Mouse (Mus musculus) hindbrain, embryonic 15.5 days (tissue): ENCODE data around the gene Erc2. TPM values are rescaled to one million over a fixed set of nuclear protein-coding genes. Genes with fewer than 3 reads are reported as not detected.

ENCODE experiments used
- ATAC-seq: fragments of 200-750 bp; cut with Nextera tagmentation; 2 replicates; pipeline ENCODE4 v1.8.0; 2017; ENCODE audit warnings: low read depth, moderate number of reproducible peaks, moderate TSS enrichment; ENCODE audit not compliant: low FRiP score
- H3K27ac ChIP-seq: fragments of 300-500 bp; sonication (generic); replicated peaks from 2 replicates; pipeline ENCODE4 v1.5.1; 2015; ENCODE audit warnings: mild to moderate bottlenecking, inconsistent platforms
- H3K27me3 ChIP-seq: fragments of 300-500 bp; sonication (generic); 2 replicates; pipeline ENCODE4 v1.6.1; 2015; ENCODE audit warnings: control low read depth, inconsistent platforms
- H3K36me3 ChIP-seq: fragments of 300-500 bp; sonication (generic); 2 replicates; pipeline ENCODE4 v1.6.1; 2015; ENCODE audit warnings: control low read depth, inconsistent platforms
- H3K4me1 ChIP-seq: fragments of 300-500 bp; sonication (generic); replicated peaks from 2 replicates; pipeline ENCODE4 v1.6.1; 2015; ENCODE audit warnings: control low read depth, inconsistent platforms
- H3K4me2 ChIP-seq: fragments of 300-500 bp; sonication (generic); 2 replicates; pipeline ENCODE4 v1.6.1; 2015; ENCODE audit warnings: moderate library complexity, mild to moderate bottlenecking, inconsistent platforms
- H3K4me3 ChIP-seq: fragments of 300-500 bp; sonication (generic); 2 replicates; pipeline ENCODE4 v1.5.1; 2015; ENCODE audit warnings: mild to moderate bottlenecking, inconsistent platforms
- H3K9ac ChIP-seq: fragments of 300-500 bp; sonication (generic); 2 replicates; pipeline ENCODE4 v1.6.1; 2015; ENCODE audit warnings: inconsistent platforms
- H3K9me3 ChIP-seq: fragments of 300-500 bp; sonication (generic); 2 replicates; pipeline ENCODE4 v1.6.1; 2016; ENCODE audit warnings: control low read depth, inconsistent platforms
- WGBS: fragments of 180-500 bp; shearing (Covaris S2); methylation state at CpG from one replicate; pipeline ENCODE4 v1.1.7; 2015; 5-methylcytosine and 5-hydroxymethylcytosine counted together
- polyA plus RNA-seq: library from polyadenylated mRNA; unstranded; fragments of >200 nt; fragmentation: Nextera tagmentation; extraction: Ambion mirVana; gene quantifications from 2 replicates; pipeline ENCODE4 v1.2.1, GENCODE M21; 2015

Gene Erc2
- polyA plus RNA-seq, 1 experiment from 2014 or later, result 76.4 TPM

DNA sequence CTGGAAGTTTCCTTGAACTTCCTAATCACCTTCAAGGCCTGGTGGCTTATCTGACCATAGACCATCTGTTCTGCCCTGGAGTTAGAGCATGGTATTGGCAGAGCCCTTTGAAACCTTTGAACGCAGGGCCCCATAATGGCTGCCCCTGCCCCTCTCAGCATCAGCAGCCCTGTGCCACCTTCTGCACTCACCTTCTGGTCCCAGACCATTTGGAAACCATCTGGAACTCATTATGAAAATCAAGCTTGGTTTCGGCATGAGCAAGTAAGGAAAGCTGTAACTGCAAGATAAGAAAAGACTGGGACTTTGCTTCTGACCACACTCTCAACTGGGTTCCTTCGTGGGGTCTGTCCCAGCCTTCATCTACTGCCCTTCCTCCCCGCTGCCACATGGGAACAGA lies 796.3 kb downstream of the Erc2 start:
- H3K4me3 ChIP-seq, result no peak overlapping the region
- 0 out of 2 replicates have a peak, but pooled peaks cover 2% of the 10 kb centered on the region for H3K27me3 ChIP-seq
- H3K4me2 ChIP-seq, result no peak overlapping the region
- no peaks in the 10 kb centered on the region for H3K36me3 ChIP-seq
- no peak for ATAC-seq
- H3K27ac ChIP-seq, result no peak overlapping the region
- WGBS, result 69% methylated on average over 4 of the region's 4 CpGs
- H3K9ac ChIP-seq, result no peak overlapping the region
- H3K4me1 ChIP-seq, result peaks cover 11% of the 10 kb centered on the region; the same call in 1 of the 2 replicates
- H3K9me3 ChIP-seq, result no peaks in the 10 kb centered on the region

DNA sequence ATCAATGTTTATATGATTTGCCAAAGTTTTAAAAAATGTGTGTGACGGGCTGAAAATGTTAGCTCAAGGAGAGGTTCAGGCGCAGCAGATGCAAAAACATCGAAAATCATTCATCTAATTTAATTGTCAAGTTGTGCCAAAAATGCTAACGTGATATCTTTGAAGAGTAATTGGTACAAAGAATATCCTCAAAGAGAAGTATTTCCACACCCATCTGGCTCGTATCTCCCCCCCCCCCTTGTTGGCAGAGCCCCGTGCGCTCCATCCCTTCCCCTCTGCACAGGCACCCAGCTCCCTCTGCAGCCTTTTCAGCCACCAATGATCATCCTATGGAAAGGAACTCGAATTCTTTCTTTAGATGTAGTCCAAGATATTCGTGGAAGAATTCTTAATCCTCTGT lies 797.0 kb downstream of the Erc2 start:
- Histone ChIP-seq H3K4me2 (no peak overlapping the region), H3K27me3 (0 out of 2 replicates have a peak, but pooled peaks cover 2% of the 10 kb centered on the region), H3K9ac (no peak overlapping the region), H3K36me3 (no peaks in the 10 kb centered on the region), H3K9me3 (no peaks in the 10 kb centered on the region), H3K27ac (no peak overlapping the region), H3K4me1 (peaks cover 11% of the 10 kb centered on the region; the same call in 1 of the 2 replicates), H3K4me3 (no peak overlapping the region)
- 75% methylated on average over 9 of the region's 9 CpGs for WGBS
- ATAC-seq, result no peak

DNA sequence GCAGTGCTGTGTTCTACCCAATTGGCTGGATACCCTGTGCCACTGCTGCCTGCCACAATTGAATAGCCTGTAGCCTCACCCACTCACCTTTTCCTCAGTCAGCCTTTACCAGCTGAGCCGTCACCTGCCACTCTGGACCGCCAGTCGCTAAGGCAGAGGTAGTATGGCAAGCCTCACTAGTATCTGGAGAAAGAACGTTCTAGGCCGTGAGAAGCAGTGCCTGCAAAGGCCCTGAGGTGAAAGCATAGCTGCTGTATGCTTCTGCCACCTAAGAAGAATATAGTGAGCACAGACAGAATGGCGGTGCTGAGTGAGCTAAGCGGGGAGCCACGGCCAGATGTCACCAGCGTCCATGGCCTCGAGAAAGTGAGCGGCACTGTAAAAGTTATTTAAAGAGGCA lies 798.4 kb downstream of the Erc2 start:
- no peaks in the 10 kb centered on the region for H3K9me3 ChIP-seq
- H3K27ac ChIP-seq, result no peak overlapping the region
- no peak overlapping the region for H3K9ac ChIP-seq
- no peak overlapping the region for H3K4me3 ChIP-seq
- H3K4me1 ChIP-seq, result peaks cover 11% of the 10 kb centered on the region; the same call in 1 of the 2 replicates
- 81% methylated on average over 11 of the region's 11 CpGs for WGBS
- H3K4me2 ChIP-seq, result no peak overlapping the region
- ATAC-seq, result no peak
- no peaks in the 10 kb centered on the region for H3K36me3 ChIP-seq
- 0 out of 2 replicates have a peak, but pooled peaks cover 2% of the 10 kb centered on the region for H3K27me3 ChIP-seq

DNA sequence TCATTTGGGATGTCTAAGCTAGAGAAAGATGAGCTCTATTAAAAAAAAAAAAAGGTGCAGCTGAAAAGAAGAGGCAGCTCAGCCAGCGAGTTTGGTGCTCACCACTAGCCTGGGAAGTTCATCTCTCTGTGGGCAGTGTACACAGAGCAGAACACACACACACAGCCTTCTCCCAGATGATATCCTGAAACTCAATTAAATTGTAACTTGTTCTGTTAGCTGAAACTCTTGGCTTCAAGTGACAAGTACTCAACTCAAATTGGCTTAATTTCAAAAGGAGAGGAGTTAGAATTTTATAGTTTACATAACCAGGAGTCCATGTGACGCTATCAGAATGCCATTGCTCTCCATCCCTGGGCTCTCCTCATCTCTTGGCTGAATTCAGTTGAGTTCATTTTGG lies 804.4 kb downstream of the Erc2 start:
- 76% methylated on average over 2 of the region's 2 CpGs for WGBS
- H3K27me3 ChIP-seq, result 0 out of 2 replicates have a peak, but pooled peaks cover 2% of the 10 kb centered on the region
- no peak for ATAC-seq

DNA sequence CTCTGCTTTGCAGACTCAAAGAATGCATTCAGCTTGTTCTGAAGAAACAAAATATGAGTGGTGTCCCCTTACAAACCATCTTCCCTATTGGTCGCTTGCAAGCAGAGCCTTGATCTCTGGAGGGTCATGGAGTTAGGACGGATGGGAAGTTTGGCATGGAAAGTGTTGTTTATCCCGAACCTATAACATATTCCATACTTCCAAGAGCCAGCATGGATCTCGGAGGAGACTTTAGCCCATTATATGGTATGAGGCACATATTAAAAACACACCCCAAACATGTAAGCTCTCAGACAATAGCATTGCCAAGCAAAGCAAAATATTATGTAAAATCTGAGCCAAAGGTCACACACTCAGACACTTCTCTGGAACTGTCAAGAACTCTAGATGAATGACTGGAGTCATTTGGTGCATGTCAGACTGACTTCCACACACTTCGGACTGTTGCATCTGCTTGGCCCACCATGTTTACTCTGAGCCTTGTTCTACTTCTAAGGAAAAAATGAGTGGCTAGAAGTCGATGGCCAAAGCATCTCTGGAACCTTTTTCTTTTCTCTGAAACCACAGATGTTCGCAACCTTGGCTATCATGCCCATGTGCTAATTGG lies 809.6 kb downstream of the Erc2 start:
- Histone ChIP-seq H3K27me3 (no peaks in the 10 kb centered on the region), H3K4me1 (no peaks in the 10 kb centered on the region), H3K4me3 (no peak overlapping the region), H3K9ac (no peak overlapping the region), H3K27ac (no peak overlapping the region), H3K9me3 (no peaks in the 10 kb centered on the region), H3K4me2 (no peak overlapping the region), H3K36me3 (no peaks in the 10 kb centered on the region)
- no peak for ATAC-seq
- WGBS, result 90% methylated on average over 7 of the region's 7 CpGs

More for the DNA sequence above, 804.4 kb downstream of the Erc2 start:
- Histone ChIP-seq H3K4me2 (no peak overlapping the region), H3K9me3 (no peaks in the 10 kb centered on the region), H3K27ac (no peak overlapping the region), H3K4me3 (no peak overlapping the region), H3K4me1 (no peaks in the 10 kb centered on the region), H3K36me3 (no peaks in the 10 kb centered on the region), H3K9ac (no peak overlapping the region)

DNA sequence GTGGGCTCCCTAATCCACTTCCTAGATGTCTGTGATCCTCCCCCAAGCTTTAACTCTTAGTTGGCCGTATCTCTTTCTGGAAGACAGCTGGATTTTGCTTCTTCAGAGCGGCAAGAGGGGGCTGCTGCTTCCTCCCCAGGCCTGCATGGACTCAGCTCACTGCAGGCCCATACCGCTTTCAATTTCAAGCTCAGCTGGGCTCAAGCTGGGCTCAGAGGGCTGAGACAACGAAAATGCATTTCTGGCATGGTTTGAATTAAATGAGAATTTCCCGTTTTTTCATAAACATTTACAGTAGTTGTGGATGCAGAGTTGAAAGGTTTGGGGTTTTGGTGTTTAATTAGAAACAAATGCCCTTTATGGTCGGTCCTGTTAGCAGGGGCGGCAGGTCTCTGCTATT lies 812.8 kb downstream of the Erc2 start:
- no peak overlapping the region for H3K27ac ChIP-seq

DNA sequence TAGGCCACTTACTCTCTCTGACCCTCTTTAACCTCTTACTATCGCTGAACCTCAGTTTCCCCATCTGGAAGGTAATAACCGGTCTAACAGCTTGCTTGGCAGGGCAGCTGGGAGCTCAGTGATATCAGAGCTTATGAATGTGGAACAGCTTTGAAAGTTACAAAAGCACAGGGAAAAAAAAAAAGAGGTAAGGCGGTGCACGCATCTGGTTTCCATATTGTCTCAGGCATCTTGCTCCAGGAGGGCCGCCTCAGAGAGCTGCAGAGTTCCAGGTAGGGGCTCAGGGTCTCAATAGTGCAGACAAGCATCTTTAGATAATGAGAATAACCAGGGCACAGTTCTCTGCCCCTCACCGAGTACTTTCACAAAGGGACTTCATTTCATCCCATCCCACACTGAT lies 816.9 kb downstream of the Erc2 start:
- no peak overlapping the region for H3K4me2 ChIP-seq
- no peak overlapping the region for H3K9ac ChIP-seq
- no peak overlapping the region for H3K4me3 ChIP-seq
- H3K36me3 ChIP-seq, result no peaks in the 10 kb centered on the region
- 85% methylated on average over 6 of the region's 6 CpGs for WGBS
- no peaks in the 10 kb centered on the region for H3K9me3 ChIP-seq
- H3K27me3 ChIP-seq, result no peaks in the 10 kb centered on the region
- H3K4me1 ChIP-seq, result peaks cover 10% of the 10 kb centered on the region; the same call in 1 of the 2 replicates
- H3K27ac ChIP-seq, result no peak overlapping the region
- ATAC-seq, result no peak

More for the DNA sequence above, 812.8 kb downstream of the Erc2 start:
- ATAC-seq, result no peak
- 64% methylated on average over 7 of the region's 7 CpGs for WGBS
- no peaks in the 10 kb centered on the region for H3K36me3 ChIP-seq
- H3K9ac ChIP-seq, result no peak overlapping the region
- no peak overlapping the region for H3K4me3 ChIP-seq
- no peak overlapping the region for H3K4me2 ChIP-seq
- H3K4me1 ChIP-seq, result no peaks in the 10 kb centered on the region
- no peaks in the 10 kb centered on the region for H3K9me3 ChIP-seq
- no peaks in the 10 kb centered on the region for H3K27me3 ChIP-seq

DNA sequence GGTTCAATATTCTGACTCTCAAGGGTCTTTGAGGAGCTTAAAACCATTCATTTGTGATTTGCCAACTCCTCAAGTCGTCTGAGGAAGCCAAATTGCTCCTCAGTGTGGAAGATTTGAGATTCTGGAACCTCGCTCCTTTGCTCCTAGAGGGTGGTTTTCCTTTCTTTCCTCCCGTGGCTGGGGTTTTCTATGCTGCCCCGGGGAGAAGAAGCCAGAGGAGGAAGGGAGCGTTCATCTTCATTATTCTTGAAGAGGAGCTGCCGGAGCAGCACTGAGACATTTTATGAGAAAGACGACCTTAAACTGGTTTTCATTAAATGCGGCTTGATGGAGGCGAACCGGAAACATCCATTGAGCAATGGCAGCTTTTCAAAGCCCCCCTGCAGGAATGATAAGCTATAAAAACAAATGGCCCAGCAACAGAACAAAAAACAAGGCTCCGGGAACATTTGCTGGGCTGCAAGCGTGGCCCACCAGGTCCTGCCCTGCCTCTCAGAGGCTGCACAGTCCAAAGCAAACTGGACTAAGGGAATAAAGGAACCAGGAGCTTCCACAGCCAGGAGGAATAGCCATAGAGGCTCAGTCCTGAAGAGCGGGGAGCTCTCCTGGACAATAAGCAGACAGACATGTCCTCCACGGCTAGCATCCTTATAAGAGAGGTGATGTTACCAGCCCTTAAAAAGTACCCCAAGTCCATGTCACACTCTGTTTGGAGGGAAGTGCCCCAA lies 819.2 kb downstream of the Erc2 start:
- Histone ChIP-seq H3K4me2 (no peak overlapping the region), H3K9me3 (no peaks in the 10 kb centered on the region), H3K27ac (peak overlapping the region; percentile 49), H3K9ac (no peak overlapping the region), H3K4me1 (peaks cover 10% of the 10 kb centered on the region; the same call in 1 of the 2 replicates), H3K36me3 (no peaks in the 10 kb centered on the region), H3K4me3 (no peak overlapping the region), H3K27me3 (no peaks in the 10 kb centered on the region)
- 21% methylated on average over 14 of the region's 14 CpGs for WGBS
- ATAC-seq, result no peak

DNA sequence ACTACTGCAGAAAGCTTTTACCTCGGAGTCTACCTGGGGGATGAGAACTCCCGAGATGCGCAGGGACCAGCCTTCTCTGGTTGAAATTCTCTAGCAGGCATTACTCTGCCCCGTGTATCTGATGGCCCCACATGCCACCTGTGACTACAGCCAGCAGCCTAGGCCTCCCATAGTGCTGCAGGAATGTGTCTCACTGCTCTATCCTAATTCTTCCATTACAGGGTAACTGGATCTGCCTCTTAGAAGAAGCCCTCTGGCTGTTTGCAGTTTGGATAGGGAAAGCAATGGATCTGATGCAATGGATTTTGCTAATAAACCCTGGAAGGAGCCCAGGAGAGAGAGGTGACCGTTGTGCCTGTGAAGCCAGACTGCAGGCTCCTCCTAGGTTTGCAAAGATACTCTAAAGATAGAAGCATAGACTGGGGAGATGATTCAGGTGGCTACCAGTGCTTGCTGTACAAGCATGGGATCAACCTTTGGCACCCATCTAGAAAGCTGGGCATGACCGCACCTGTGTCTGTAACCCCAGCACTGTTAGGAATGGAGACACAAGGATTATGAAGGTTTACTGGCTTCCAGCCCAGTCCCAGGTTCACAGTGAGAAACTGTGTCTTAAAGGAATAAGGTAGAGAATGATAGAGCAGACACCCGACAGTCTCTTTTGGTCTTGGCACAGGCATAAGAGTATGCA lies 821.2 kb downstream of the Erc2 start:
- Histone ChIP-seq H3K36me3 (no peaks in the 10 kb centered on the region), H3K27ac (no peak overlapping the region), H3K4me1 (peaks cover 10% of the 10 kb centered on the region; the same call in 1 of the 2 replicates), H3K9me3 (no peaks in the 10 kb centered on the region), H3K9ac (no peak overlapping the region), H3K4me2 (no peak overlapping the region), H3K4me3 (no peak overlapping the region), H3K27me3 (peaks cover 4% of the 10 kb centered on the region; the same call in 1 of the 2 replicates)
- no peak for ATAC-seq
- WGBS, result 89% methylated on average over 7 of the region's 7 CpGs

DNA sequence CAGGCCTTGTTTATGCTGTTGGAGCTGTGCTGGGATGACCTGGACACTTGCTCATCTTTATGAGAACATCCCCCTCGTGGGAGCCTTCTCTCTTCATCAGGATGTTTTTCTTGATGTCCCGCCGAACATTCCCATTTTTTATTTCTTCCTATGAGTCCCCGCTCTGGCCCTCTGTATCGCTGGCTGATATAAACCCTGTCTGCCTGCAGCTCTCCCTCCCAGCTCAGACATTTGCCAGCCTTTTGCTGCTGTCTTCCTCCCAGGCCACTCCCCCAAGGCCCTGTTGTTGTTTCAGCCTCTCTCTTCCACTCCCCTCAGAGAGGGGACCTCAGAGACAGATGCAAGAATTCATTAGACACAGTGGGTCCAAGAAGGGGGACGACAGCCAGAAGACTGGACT lies 823.5 kb downstream of the Erc2 start:
- WGBS, result 71% methylated on average over 6 of the region's 6 CpGs
- Histone ChIP-seq H3K9ac (no peak overlapping the region), H3K27ac (no peak overlapping the region), H3K4me1 (peaks cover 15% of the 10 kb centered on the region; the same call in 1 of the 2 replicates), H3K36me3 (no peaks in the 10 kb centered on the region), H3K27me3 (peaks cover 4% of the 10 kb centered on the region; the same call in 1 of the 2 replicates), H3K9me3 (no peaks in the 10 kb centered on the region), H3K4me3 (no peak overlapping the region), H3K4me2 (no peak overlapping the region)
- ATAC-seq, result no peak

DNA sequence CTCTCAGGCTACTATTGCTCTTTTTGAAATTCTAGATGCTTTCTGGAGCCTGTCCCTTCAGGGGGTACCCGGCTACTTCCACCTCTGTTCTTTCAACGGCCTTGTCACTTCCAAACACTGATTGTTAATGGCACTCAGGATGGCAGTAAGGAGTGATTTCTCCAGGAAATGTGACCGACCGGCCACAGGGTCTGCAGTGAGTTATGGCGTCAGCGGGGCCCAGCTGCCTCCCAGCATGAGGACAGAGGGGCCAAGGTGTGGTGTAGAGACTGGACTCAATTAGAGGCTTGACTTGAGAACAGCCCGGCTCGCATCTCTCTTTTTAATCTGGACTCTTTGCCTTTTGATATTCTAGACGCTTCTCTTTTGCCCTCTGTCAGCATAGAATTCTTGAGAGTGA lies 829.5 kb downstream of the Erc2 start:
- Histone ChIP-seq H3K9ac (no peak overlapping the region), H3K9me3 (no peaks in the 10 kb centered on the region), H3K4me3 (no peak overlapping the region), H3K4me1 (peaks cover 9% of the 10 kb centered on the region; the same call in 1 of the 2 replicates), H3K27ac (no peak overlapping the region), H3K4me2 (no peak overlapping the region), H3K27me3 (peaks cover 7% of the 10 kb centered on the region; the same call in 1 of the 2 replicates), H3K36me3 (no peaks in the 10 kb centered on the region)
- ATAC-seq, result no peak
- WGBS, result 58% methylated on average over 9 of the region's 9 CpGs
